28 mouse cellular contexts compared by ENCODE assay signal in genomic region chr16:54246386-54246785, GRCm38 (mm10).
"Had no signal": no experiment of that assay in that cellular context is flagged by ENCODE, and none has a peak within 500 bp of the region (broad histone marks: within the 10 kb centered on the region; RNA-seq: fewer than 3 reads in every experiment).

No protein-coding gene starts in this region.

- H3K4me2 ChIP-seq: heart, embryonic 11.5 days; heart, embryonic 13.5 days; heart, embryonic 15.5 days; hindbrain, embryonic 14.5 days; intestine, embryonic 15.5 days; limb, embryonic 12.5 days; liver, embryonic 11.5 days; liver, embryonic 13.5 days; liver, embryonic 15.5 days had no signal

- DNase-seq: gastrocnemius, postnatal 14 days; gastrocnemius, postnatal 36 days; heart, adult 11 months; heart, adult 2 months; heart, postnatal 14 days; heart, postnatal 36 days; kidney, adult 18-20 months; kidney, adult 8-10 months; kidney, postnatal 10 days; kidney, postnatal 25 days; kidney, postnatal 4 days; liver; liver, embryonic 13.5 days; liver, postnatal 0 days had no signal

- H3K36me3 ChIP-seq: heart, embryonic 13.5 days; heart, embryonic 15.5 days; intestine, embryonic 15.5 days; limb, embryonic 10.5 days; limb, embryonic 12.5 days; liver, embryonic 13.5 days; liver, embryonic 15.5 days had no signal

- H3K4me3 ChIP-seq: heart, adult 2 months; heart, embryonic 13.5 days; heart, embryonic 15.5 days; intestine, embryonic 15.5 days; layer of hippocampus, adult 2 months; left cerebral cortex, adult 2 months; limb, embryonic 10.5 days; limb, embryonic 12.5 days; liver, embryonic 13.5 days; liver, embryonic 15.5 days had no signal

- ATAC-seq: hindbrain, embryonic 16.5 days; inflammation-experienced regulatory T-cells, adult 6 months; intestine, embryonic 15.5 days; intestine, postnatal 0 days; liver, postnatal 0 days had no signal

- H3K4me1 ChIP-seq: heart, embryonic 13.5 days; heart, embryonic 15.5 days; intestine, embryonic 15.5 days; limb, embryonic 10.5 days; limb, embryonic 12.5 days; liver, embryonic 13.5 days; liver, embryonic 15.5 days had no signal

- H3K9ac ChIP-seq: heart, embryonic 13.5 days; heart, embryonic 15.5 days; hindbrain, embryonic 14.5 days; intestine, embryonic 15.5 days; limb, embryonic 12.5 days; liver, embryonic 13.5 days; liver, embryonic 15.5 days; liver, postnatal 0 days had no signal

- H3K27ac ChIP-seq: heart, adult 2 months; heart, embryonic 13.5 days; heart, embryonic 15.5 days; hindbrain, embryonic 14.5 days; intestine, embryonic 15.5 days; layer of hippocampus, adult 2 months; left cerebral cortex, adult 2 months; limb, embryonic 10.5 days; limb, embryonic 12.5 days; liver, embryonic 13.5 days; liver, embryonic 15.5 days had no signal

- H3K9me3 ChIP-seq: heart, embryonic 13.5 days; heart, embryonic 15.5 days; intestine, embryonic 15.5 days; limb, embryonic 10.5 days; limb, embryonic 12.5 days; liver, embryonic 13.5 days; liver, embryonic 15.5 days had no signal

- H3K27me3 ChIP-seq: heart, embryonic 13.5 days; heart, embryonic 15.5 days; intestine, embryonic 15.5 days; limb, embryonic 12.5 days; liver, embryonic 13.5 days; liver, embryonic 15.5 days had no signal
